Mouse (Mus musculus) testis, adult 2 months (tissue): ENCODE data around the gene Aqp12. TPM values are rescaled to one million over a fixed set of nuclear protein-coding genes. Genes with fewer than 3 reads are reported as not detected.

ENCODE experiments used
- H3K27ac ChIP-seq: fragments of 200-500 bp; 2 replicates; pipeline ENCODE4 v1.5.1; 2012; ENCODE audit warnings: low read depth, low read length; ENCODE audit not compliant: control insufficient read depth, insufficient read depth
- H3K27me3 ChIP-seq: fragments of 200-500 bp; 2 replicates; pipeline ENCODE4 v1.6.1; 2012; ENCODE audit warnings: mild to moderate bottlenecking, low read length, moderate library complexity; ENCODE audit not compliant: control insufficient read depth, insufficient read depth
- H3K36me3 ChIP-seq: fragments of 200-500 bp; 2 replicates; pipeline ENCODE4 v1.6.1; 2012; ENCODE audit warnings: mild to moderate bottlenecking, low read length; ENCODE audit not compliant: control insufficient read depth, insufficient read depth
- H3K4me1 ChIP-seq: fragments of 200-500 bp; 2 replicates; pipeline ENCODE4 v1.6.1; 2012; ENCODE audit warnings: low read length; ENCODE audit not compliant: control insufficient read depth, insufficient read depth
- H3K4me3 ChIP-seq: fragments of 200-500 bp; 2 replicates; pipeline ENCODE4 v1.5.1; 2012; ENCODE audit warnings: low read depth, mild to moderate bottlenecking, low read length, moderate library complexity, mixed read lengths; ENCODE audit not compliant: control insufficient read depth
- CTCF ChIP-seq: fragments of 200-500 bp; IDR thresholded peaks from 2 replicates; pipeline ENCODE4 v1.5.1; 2012; ENCODE audit warnings: low read depth, mild to moderate bottlenecking, inconsistent platforms, low read length, moderate library complexity; ENCODE audit not compliant: control insufficient read depth, insufficient read depth, insufficient replicate concordance
- POLR2A ChIP-seq: fragments of 200-500 bp; IDR thresholded peaks from 2 replicates; pipeline ENCODE4 v1.6.1; 2012; ENCODE audit warnings: low read depth, mild to moderate bottlenecking, inconsistent platforms, low read length, moderate library complexity; ENCODE audit not compliant: control insufficient read depth
- polyA plus RNA-seq: library from polyadenylated mRNA; depleted of rRNA; stranded (reverse); fragments of >200 nt; gene quantifications from 2 replicates; pipeline ENCODE4 v1.2.3, GENCODE M21; 2012

Aqp12 gene
- polyA plus RNA-seq, 1 experiment: 0.59 TPM

- Histone ChIP-seq H3K4me1 (peaks cover 5% of the 10 kb centered on the region), H3K4me3 (peak overlapping the region; percentile 76), H3K27me3 (no peaks in the 10 kb centered on the region), H3K27ac (no peak overlapping the region; the same call in 1 of the 2 replicates), H3K36me3 (no peaks in the 10 kb centered on the region)
- TF ChIP-seq CTCF (no peak), POLR2A (no peak)
These were observed 13.8 kb upstream of the Aqp12 start for GRCm38 (mm10) chr1:92992214-92992855.

- H3K36me3 ChIP-seq: no peaks in the 10 kb centered on the region
- peaks cover 5% of the 10 kb centered on the region for H3K4me1 ChIP-seq
- H3K27ac ChIP-seq: no peak overlapping the region; the same call in 1 of the 2 replicates
- TF ChIP-seq POLR2A (0 out of 2 replicates have a peak, but pooled peaks have one; percentile 18), CTCF (no peak)
- H3K4me3 ChIP-seq: peak overlapping the region; percentile 76
- H3K27me3 ChIP-seq: no peaks in the 10 kb centered on the region
These were observed 13.3 kb upstream of the Aqp12 start for GRCm38 (mm10) chr1:92992880-92993279.

GRCm38 (mm10) chr1:93009196-93009595 lies 3.1 kb downstream of the Aqp12 start:
- H3K4me1 ChIP-seq: no peaks in the 10 kb centered on the region; the same call in 1 of the 2 replicates
- H3K4me3 ChIP-seq: no peak overlapping the region
- H3K27ac ChIP-seq: no peak overlapping the region
- no peaks in the 10 kb centered on the region for H3K27me3 ChIP-seq
- H3K36me3 ChIP-seq: no peaks in the 10 kb centered on the region
- TF ChIP-seq CTCF: no peak
- TF ChIP-seq POLR2A: no peak

GRCm38 (mm10) chr1:93010731-93011130 lies 4.6 kb downstream of the Aqp12 start:
- Histone ChIP-seq H3K27me3 (no peaks in the 10 kb centered on the region), H3K36me3 (no peaks in the 10 kb centered on the region), H3K27ac (no peak overlapping the region), H3K4me3 (no peak overlapping the region), H3K4me1 (no peaks in the 10 kb centered on the region; the same call in 1 of the 2 replicates)
- TF ChIP-seq POLR2A (no peak), CTCF (peak; percentile 56; the same call in 1 of the 2 replicates)

- H3K4me3 ChIP-seq: no peak overlapping the region
- H3K36me3 ChIP-seq: no peaks in the 10 kb centered on the region
- no peaks in the 10 kb centered on the region; the same call in 1 of the 2 replicates for H3K4me1 ChIP-seq
- H3K27me3 ChIP-seq: no peaks in the 10 kb centered on the region
- no peak overlapping the region for H3K27ac ChIP-seq
- TF ChIP-seq CTCF (no peak), POLR2A (no peak)
These were observed 6.0 kb downstream of the Aqp12 start for GRCm38 (mm10) chr1:93012103-93012585.

GRCm38 (mm10) chr1:93013367-93013766 lies 7.2 kb downstream of the Aqp12 start:
- Histone ChIP-seq H3K36me3 (no peaks in the 10 kb centered on the region), H3K27me3 (no peaks in the 10 kb centered on the region), H3K4me3 (no peak overlapping the region), H3K27ac (no peak overlapping the region), H3K4me1 (no peaks in the 10 kb centered on the region; the same call in 1 of the 2 replicates)
- TF ChIP-seq CTCF (no peak), POLR2A (no peak)

GRCm38 (mm10) chr1:93014460-93014859 lies 8.3 kb downstream of the Aqp12 start:
- Histone ChIP-seq H3K4me1 (no peaks in the 10 kb centered on the region), H3K4me3 (no peak overlapping the region), H3K36me3 (no peaks in the 10 kb centered on the region), H3K27ac (no peak overlapping the region), H3K27me3 (no peaks in the 10 kb centered on the region)
- peak; percentile 95 for TF ChIP-seq CTCF
- TF ChIP-seq POLR2A: no peak

GRCm38 (mm10) chr1:93015136-93015535 lies 9.0 kb downstream of the Aqp12 start:
- Histone ChIP-seq H3K4me1 (no peaks in the 10 kb centered on the region), H3K36me3 (no peaks in the 10 kb centered on the region), H3K27ac (no peak overlapping the region), H3K27me3 (no peaks in the 10 kb centered on the region), H3K4me3 (no peak overlapping the region)
- TF ChIP-seq CTCF: no peak
- no peak for TF ChIP-seq POLR2A
